Mouse (Mus musculus) testis, adult 2 months (tissue): ENCODE measurements around the gene Gab2.

Source experiments
- CTCF ChIP-seq: fragments of 200-500 bp; IDR thresholded peaks from 2 replicates; pipeline ENCODE4 v1.5.1; 2012; ENCODE audit warnings: low read depth, mild to moderate bottlenecking, inconsistent platforms, low read length, moderate library complexity; ENCODE audit not compliant: control insufficient read depth, insufficient read depth, insufficient replicate concordance
- POLR2A ChIP-seq: fragments of 200-500 bp; IDR thresholded peaks from 2 replicates; pipeline ENCODE4 v1.6.1; 2012; ENCODE audit warnings: low read depth, mild to moderate bottlenecking, inconsistent platforms, low read length, moderate library complexity; ENCODE audit not compliant: control insufficient read depth

- TF ChIP-seq POLR2A (no peak), CTCF (no peak)
Measured at GRCm38 (mm10) chr7:97357840-97358239, 276.5 kb downstream of the Gab2 start.
